Mouse (Mus musculus) liver, embryonic 14.5 days (tissue): ENCODE results near the gene Pxylp1. TPM values are rescaled to one million over a fixed set of nuclear protein-coding genes. Genes with fewer than 3 reads are reported as not detected.
A peak's percentile ranks its signal among the peaks of the same experiment; 100 is the strongest.

Source experiments
- ATAC-seq: fragments of 200-750 bp; cut with Nextera tagmentation; 2 replicates; pipeline ENCODE4 v1.8.0; 2017; ENCODE audit warnings: moderate number of reproducible peaks, mild to moderate bottlenecking, moderate library complexity; ENCODE audit not compliant: insufficient read depth
- DNase-seq, 3 experiments: peaks; one replicate each; pipeline ENCODE4 v3.0.0-alpha.2; 2012 to 2013; ENCODE audit warnings: low read depth in 3 of 3, low spot score in 3 of 3
- H3K27ac ChIP-seq: fragments of 300-500 bp; sonication (generic); 2 replicates; pipeline ENCODE4 v1.5.1; 2014; ENCODE audit warnings: moderate library complexity, mild to moderate bottlenecking, control low read depth, inconsistent platforms
- H3K27me3 ChIP-seq: fragments of 300-500 bp; sonication (generic); 2 replicates; pipeline ENCODE4 v1.6.1; 2014; ENCODE audit warnings: mild to moderate bottlenecking, low read length, moderate library complexity; ENCODE audit not compliant: control insufficient read depth, insufficient read depth
- H3K36me3 ChIP-seq: fragments of 300-500 bp; sonication (generic); replicated peaks from 2 replicates; pipeline ENCODE4 v1.6.1; 2014; ENCODE audit warnings: low read depth; ENCODE audit not compliant: control insufficient read depth, insufficient read depth
- H3K4me1 ChIP-seq, 2 experiments: fragments of 200-500 bp in 1 of 2; fragments of 300-500 bp in 1 of 2; sonication (generic) in 1 of 2; replicated peaks; 2 replicates each; pipeline ENCODE4 v1.6.1; 2012 to 2014; ENCODE audit warnings: antibody characterized with exemption in 1 of 2, inconsistent platforms in 1 of 2, low read length in 1 of 2; ENCODE audit not compliant: control insufficient read depth in 2 of 2, insufficient read depth in 2 of 2
- H3K4me2 ChIP-seq: fragments of 300-500 bp; sonication (generic); 2 replicates; pipeline ENCODE4 v1.6.1; 2014; ENCODE audit warnings: low read depth, mild to moderate bottlenecking, control low read depth, moderate library complexity
- H3K4me3 ChIP-seq, 2 experiments: fragments of 200-500 bp in 1 of 2; fragments of 300-500 bp in 1 of 2; sonication (generic) in 1 of 2; 2 replicates each; pipeline ENCODE4 v1.5.1; 2012 to 2014; ENCODE audit warnings: low read depth in 2 of 2, low read length in 2 of 2, mild to moderate bottlenecking in 2 of 2, control low read depth in 1 of 2, inconsistent platforms in 1 of 2, moderate library complexity in 1 of 2; ENCODE audit not compliant: insufficient read depth in 1 of 2
- H3K9ac ChIP-seq: fragments of 300-500 bp; sonication (generic); replicated peaks from 2 replicates; pipeline ENCODE4 v1.6.1; 2014; ENCODE audit warnings: mild to moderate bottlenecking, control low read depth, moderate library complexity
- H3K9me3 ChIP-seq: fragments of 300-500 bp; sonication (generic); 2 replicates; pipeline ENCODE4 v1.6.1; 2016; ENCODE audit warnings: low read length, mixed read lengths; ENCODE audit not compliant: control insufficient read depth
- CTCF ChIP-seq: IDR thresholded peaks from 2 replicates; pipeline ENCODE4 v1.5.1; 2016; ENCODE audit warnings: antibody characterized with exemption, low read depth, control low read depth
- EP300 ChIP-seq: IDR thresholded peaks from 2 replicates; pipeline ENCODE4 v1.6.1; 2016; ENCODE audit warnings: antibody characterized with exemption, low read depth
- WGBS: fragments of 180-500 bp; shearing (Covaris S2); extraction: QIAGEN DNeasy Blood & Tissue Kit; methylation state at CpG from one replicate; pipeline ENCODE4 v1.1.7; 2014; ENCODE audit not compliant: insufficient replicate concordance; 5-methylcytosine and 5-hydroxymethylcytosine counted together
- polyA plus RNA-seq, 2 experiments: library from polyadenylated mRNA; depleted of rRNA in 1 of 2; stranded (reverse) in 1 of 2; unstranded in 1 of 2; fragments of >200 nt; fragmentation: Nextera tagmentation in 1 of 2; extraction: Ambion mirVana in 1 of 2; gene quantifications; 2 replicates each; pipeline versions ENCODE4 v1.2.1 to v1.2.3; 2012 to 2014

Pxylp1 gene
- polyA plus RNA-seq, 2 experiments: 1.3 to 3.5 TPM

GRCm38 (mm10) chr9:96914851-96915250, 22.4 kb upstream of the Pxylp1 start:
- no peaks in the 10 kb centered on the region for H3K4me1 ChIP-seq
- 68% methylated on average over 6 of the region's 6 CpGs for WGBS
- DNase-seq (no peak), ATAC-seq (no peak)
- no peak overlapping the region for H3K27ac ChIP-seq
- H3K4me2 ChIP-seq: no peak overlapping the region
- no peaks in the 10 kb centered on the region for H3K27me3 ChIP-seq
- H3K9ac ChIP-seq: no peak overlapping the region
- H3K36me3 ChIP-seq: no peaks in the 10 kb centered on the region
- no peaks in the 10 kb centered on the region for H3K9me3 ChIP-seq
- H3K4me3 ChIP-seq: no peak overlapping the region
- TF ChIP-seq EP300 (no peak), CTCF (no peak)

- no peaks in the 10 kb centered on the region for H3K27me3 ChIP-seq
- H3K4me1 ChIP-seq: no peaks in the 10 kb centered on the region
- H3K4me3 ChIP-seq: no peak overlapping the region
- H3K27ac ChIP-seq: no peak overlapping the region
- H3K9ac ChIP-seq: no peak overlapping the region
- TF ChIP-seq CTCF (peak; percentile 7; the same call in 1 of the 2 replicates), EP300 (no peak)
- H3K4me2 ChIP-seq: no peak overlapping the region
- no peak for DNase-seq
- no peak for ATAC-seq
- WGBS: 65% methylated on average over 3 of the region's 3 CpGs
- no peaks in the 10 kb centered on the region for H3K9me3 ChIP-seq
- H3K36me3 ChIP-seq: no peaks in the 10 kb centered on the region
Observed at GRCm38 (mm10) chr9:96914005-96914404, 21.5 kb upstream of the Pxylp1 start.

DNA sequence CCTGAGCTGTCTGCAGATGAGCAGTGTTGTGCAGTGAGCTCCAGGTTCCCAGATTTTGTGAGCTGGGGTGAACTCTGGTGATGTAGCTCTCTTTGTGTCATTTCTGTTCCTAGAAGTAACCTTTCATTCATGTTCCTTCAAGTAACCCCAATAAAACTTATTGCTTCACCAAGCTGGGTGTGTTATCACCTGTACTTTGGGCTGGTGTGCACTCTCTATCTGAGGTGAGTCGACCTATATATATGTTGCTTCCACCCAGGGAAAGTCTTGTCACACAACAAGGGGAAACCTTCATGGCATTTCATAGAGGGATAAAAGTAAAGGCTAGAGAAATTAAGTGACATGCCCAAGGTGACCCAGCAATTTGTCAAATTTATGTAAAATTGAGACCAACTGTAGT, 17.0 kb upstream of the Pxylp1 start:
- Histone ChIP-seq H3K9ac (no peak overlapping the region), H3K36me3 (no peaks in the 10 kb centered on the region), H3K9me3 (no peaks in the 10 kb centered on the region), H3K27ac (no peak overlapping the region), H3K4me2 (no peak overlapping the region), H3K4me1 (no peaks in the 10 kb centered on the region), H3K4me3 (no peak overlapping the region), H3K27me3 (no peaks in the 10 kb centered on the region)
- TF ChIP-seq CTCF: no peak
- no peak for ATAC-seq
- no peak for DNase-seq
- 49% methylated on average over 1 of the region's 1 CpGs for WGBS

DNA sequence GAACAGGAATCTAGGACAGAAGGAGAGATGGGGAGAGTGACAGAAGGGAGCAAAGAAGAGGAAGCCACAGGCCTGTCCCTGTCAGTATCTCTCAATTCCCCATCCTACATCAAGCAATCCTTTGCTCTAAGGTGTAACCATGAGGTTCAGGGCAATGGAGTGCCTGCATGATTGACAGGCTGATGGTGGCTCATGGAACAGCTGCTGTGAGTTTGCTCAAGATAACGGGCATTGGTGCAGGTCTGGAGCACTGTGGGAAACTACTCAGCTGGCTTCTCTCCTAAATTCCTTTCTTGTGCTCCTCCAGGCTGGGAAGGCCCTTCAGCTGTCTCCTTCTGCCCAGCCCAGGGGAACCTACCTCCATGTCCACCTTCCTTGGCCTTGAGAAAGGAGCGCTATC, 16.3 kb upstream of the Pxylp1 start:
- no peaks in the 10 kb centered on the region for H3K36me3 ChIP-seq
- no peaks in the 10 kb centered on the region for H3K9me3 ChIP-seq
- H3K4me3 ChIP-seq: no peak overlapping the region
- WGBS: 60% methylated on average over 2 of the region's 2 CpGs
- H3K27ac ChIP-seq: no peak overlapping the region
- ATAC-seq (no peak), DNase-seq (no peak)
- TF ChIP-seq EP300 (no peak), CTCF (no peak)
- no peak overlapping the region for H3K9ac ChIP-seq
- no peaks in the 10 kb centered on the region for H3K27me3 ChIP-seq
- H3K4me2 ChIP-seq: no peak overlapping the region
- H3K4me1 ChIP-seq: no peaks in the 10 kb centered on the region

- no peaks in the 10 kb centered on the region for H3K9me3 ChIP-seq
- H3K27ac ChIP-seq: no peak overlapping the region
- no peaks in the 10 kb centered on the region for H3K36me3 ChIP-seq
- TF ChIP-seq CTCF: no peak
- no peak for TF ChIP-seq EP300
- no peak overlapping the region for H3K4me2 ChIP-seq
- H3K4me1 ChIP-seq: no peaks in the 10 kb centered on the region
- H3K9ac ChIP-seq: no peak overlapping the region
- no peaks in the 10 kb centered on the region for H3K27me3 ChIP-seq
- ATAC-seq (no peak), DNase-seq (no peak)
- WGBS: 68% methylated on average over 7 of the region's 7 CpGs
- no peak overlapping the region for H3K4me3 ChIP-seq
Observed at GRCm38 (mm10) chr9:96904360-96905355, 12.2 kb upstream of the Pxylp1 start.
